Mouse (Mus musculus) CH12.LX (cell line): ENCODE results near the gene Trove2. TPM values are rescaled to one million over a fixed set of nuclear protein-coding genes. Genes with fewer than 3 reads are reported as not detected.

Source experiments
- DNase-seq: peaks from one replicate; pipeline ENCODE4 v3.0.0-alpha.2; 2013; ENCODE audit errors: extremely low read depth
- H3K27ac ChIP-seq: 2 replicates; pipeline ENCODE4 v1.5.1; 2012; ENCODE audit warnings: low read depth, mild to moderate bottlenecking, control low read depth, moderate library complexity; ENCODE audit not compliant: insufficient read depth
- H3K27me3 ChIP-seq: replicated peaks from 2 replicates; pipeline ENCODE3; 2012; ENCODE audit warnings: inconsistent platforms
- H3K36me3 ChIP-seq, 2 experiments: replicated peaks in 1 of 2; 2 replicates each; pipeline versions ENCODE3 to v1.6.1; 2012; ENCODE audit warnings: inconsistent platforms in 1 of 2, low read length in 1 of 2, mild to moderate bottlenecking in 1 of 2, mixed read lengths in 1 of 2, moderate library complexity in 1 of 2; ENCODE audit not compliant: control insufficient read depth in 1 of 2, insufficient read depth in 1 of 2
- H3K4me1 ChIP-seq, 2 experiments: 2 replicates each; pipeline ENCODE4 v1.6.1; 2012; ENCODE audit warnings: inconsistent platforms in 1 of 2, moderate library complexity in 1 of 2; ENCODE audit not compliant: insufficient read depth in 2 of 2, control insufficient read depth in 1 of 2
- H3K4me2 ChIP-seq: 2 replicates; pipeline ENCODE4 v1.6.1; 2012; ENCODE audit warnings: low read depth, mild to moderate bottlenecking, control low read depth; ENCODE audit not compliant: poor library complexity, insufficient read depth, severe bottlenecking
- H3K4me3 ChIP-seq, 3 experiments: fragments of 150-350 bp in 1 of 3; sonication (generic) in 1 of 3; replicated peaks in 1 of 3; 2 replicates each; pipeline versions ENCODE3 to v1.5.1; 2011 to 2012; ENCODE audit warnings: low read depth in 2 of 3, low read length in 2 of 3, mild to moderate bottlenecking in 2 of 3, moderate library complexity in 2 of 3, control low read depth in 1 of 3, improper control_type of control experiment in 1 of 3, inconsistent platforms in 1 of 3, mixed read lengths in 1 of 3; ENCODE audit not compliant: poor library complexity in 1 of 3
- H3K79me2 ChIP-seq: replicated peaks from 2 replicates; pipeline ENCODE4 v1.6.1; 2012; ENCODE audit warnings: mild to moderate bottlenecking, moderate library complexity; ENCODE audit not compliant: control insufficient read depth, poor library complexity, insufficient read depth, severe bottlenecking; ENCODE audit errors: extremely low read depth
- H3K9ac ChIP-seq: 2 replicates; pipeline ENCODE4 v1.6.1; 2012; ENCODE audit warnings: low read depth, mild to moderate bottlenecking, control low read depth, moderate library complexity; ENCODE audit not compliant: insufficient read depth
- H3K9me3 ChIP-seq: replicated peaks from 2 replicates; pipeline ENCODE3; 2012; ENCODE audit warnings: low read length, inconsistent platforms, mixed read lengths
- BHLHE40 ChIP-seq: IDR thresholded peaks from 2 replicates; pipeline ENCODE4 v1.6.1; 2011; ENCODE audit warnings: mild to moderate bottlenecking, low read depth, low read length, improper control_type of control experiment
- CHD1 ChIP-seq: IDR thresholded peaks from 2 replicates; pipeline ENCODE4 v1.6.1; 2012; ENCODE audit warnings: low read depth, low read length, improper control_type of control experiment, inconsistent platforms
- CHD2 ChIP-seq: IDR thresholded peaks from 2 replicates; pipeline ENCODE4 v1.6.1; 2011; ENCODE audit warnings: low read length, improper control_type of control experiment
- CTCF ChIP-seq, 2 experiments: IDR thresholded peaks in 1 of 2; conservative IDR thresholded peaks in 1 of 2; 2 replicates each; pipeline ENCODE4 v1.5.1; 2011 to 2012; ENCODE audit warnings: low read depth in 2 of 2, low read length in 2 of 2, improper control_type of control experiment in 1 of 2, inconsistent platforms in 1 of 2, mild to moderate bottlenecking in 1 of 2, moderate library complexity in 1 of 2
- ETS1 ChIP-seq: conservative IDR thresholded peaks from 2 replicates; pipeline ENCODE4 v1.6.1; 2012; ENCODE audit warnings: low read depth, mild to moderate bottlenecking, inconsistent platforms, low read length, improper control_type of control experiment, moderate library complexity
- GABPA ChIP-seq: IDR thresholded peaks from 2 replicates; pipeline ENCODE4 v1.6.1; 2012; ENCODE audit warnings: low read depth, low read length, improper control_type of control experiment, inconsistent platforms; ENCODE audit not compliant: insufficient replicate concordance
- JUN ChIP-seq: IDR thresholded peaks from 2 replicates; pipeline ENCODE4 v1.6.1; 2011; ENCODE audit warnings: low read depth, mild to moderate bottlenecking, low read length, improper control_type of control experiment, moderate library complexity; ENCODE audit not compliant: insufficient read depth
- KAT2A ChIP-seq: IDR thresholded peaks from 2 replicates; pipeline ENCODE4 v1.6.1; 2012; ENCODE audit warnings: low read length, improper control_type of control experiment, inconsistent platforms; ENCODE audit not compliant: insufficient replicate concordance
- MAFK ChIP-seq: IDR thresholded peaks from 2 replicates; pipeline ENCODE4 v1.6.1; 2011; ENCODE audit warnings: low read length, improper control_type of control experiment; ENCODE audit not compliant: insufficient replicate concordance
- MEF2A ChIP-seq: IDR thresholded peaks from 2 replicates; pipeline ENCODE4 v1.6.1; 2014; ENCODE audit warnings: low read depth, mild to moderate bottlenecking, inconsistent platforms, low read length, improper control_type of control experiment, borderline replicate concordance
- MXI1 ChIP-seq: IDR thresholded peaks from 2 replicates; pipeline ENCODE4 v1.6.1; 2011; ENCODE audit warnings: mild to moderate bottlenecking, low read depth, low read length, improper control_type of control experiment
- MYC ChIP-seq: IDR thresholded peaks from 2 replicates; pipeline ENCODE4 v1.6.1; 2011; ENCODE audit warnings: low read depth, mild to moderate bottlenecking, improper control_type of control experiment, low read length
- NELFE ChIP-seq: IDR thresholded peaks from 2 replicates; pipeline ENCODE4 v1.6.1; 2011; ENCODE audit warnings: low read depth, low read length, improper control_type of control experiment
- POLR2AphosphoS2 ChIP-seq: IDR thresholded peaks from 2 replicates; pipeline ENCODE4 v1.6.1; 2011; ENCODE audit warnings: low read depth, low read length, improper control_type of control experiment
- RAD21 ChIP-seq: IDR thresholded peaks from 2 replicates; pipeline ENCODE4 v1.6.1; 2011; ENCODE audit warnings: low read depth, mild to moderate bottlenecking, low read length, improper control_type of control experiment, moderate library complexity
- RCOR1 ChIP-seq: conservative IDR thresholded peaks from 2 replicates; pipeline ENCODE4 v1.6.1; 2012; ENCODE audit warnings: low read depth, mild to moderate bottlenecking, inconsistent platforms, low read length, improper control_type of control experiment
- SIN3A ChIP-seq: IDR thresholded peaks from 2 replicates; pipeline ENCODE4 v1.6.1; 2012; ENCODE audit warnings: low read length, improper control_type of control experiment, inconsistent platforms
- SMC3 ChIP-seq: IDR thresholded peaks from 2 replicates; pipeline ENCODE4 v1.6.1; 2011; ENCODE audit warnings: low read depth, low read length, improper control_type of control experiment
- TBP ChIP-seq: conservative IDR thresholded peaks from 2 replicates; pipeline ENCODE4 v1.6.1; 2011; ENCODE audit warnings: low read depth, low read length, improper control_type of control experiment
- UBTF ChIP-seq: IDR thresholded peaks from 2 replicates; pipeline ENCODE4 v1.6.1; 2012; ENCODE audit warnings: low read depth, mild to moderate bottlenecking, inconsistent platforms, low read length, improper control_type of control experiment, moderate library complexity
- ZNF384 ChIP-seq: IDR thresholded peaks from 2 replicates; pipeline ENCODE4 v1.6.1; 2012; ENCODE audit warnings: low read depth, low read length, improper control_type of control experiment, inconsistent platforms
- dilution Hi-C: fragments of 300-500 bp; cut with MboI; formaldehyde crosslinking; loops from 2 replicates; pipeline ENCODE4 v1.14.3; 2020; ENCODE audit warnings: low sequenced_read_pairs; ENCODE audit not compliant: extremely low pct_unique_long_range_greater_than_20kb, extremely low pct_ligation_motif_present
- in situ Hi-C: fragments of 300-500 bp; cut with MboI; formaldehyde crosslinking; loops from 3 replicates; pipeline ENCODE4 v1.14.3; 2019; ENCODE audit warnings: low sequenced_read_pairs, low pct_ligation_motif_present, low pct_unique_long_range_greater_than_20kb, mixed read lengths
- polyA plus RNA-seq: library from polyadenylated mRNA; unstranded; fragments of >175 nt; gene quantifications from 2 replicates; pipeline ENCODE4 v1.2.1, GENCODE M21; 2012; ENCODE audit warnings: low read depth; ENCODE audit not compliant: insufficient read length
- total RNA-seq, 2 experiments: library from RNA; depleted of rRNA; stranded (reverse); fragments of 300-350 nt in 1 of 2; fragments of >200 nt in 1 of 2; gene quantifications; 2 replicates each; pipeline ENCODE4 v1.2.3; 2012 to 2014

Trove2 gene
- total and polyA plus RNA-seq, 3 experiments, result 3.8 to 7.5 (median 6.6) TPM

- Histone ChIP-seq H3K9me3 (no peaks in the 10 kb centered on the region), H3K4me2 (no peak overlapping the region), H3K4me3 (no peak overlapping the region), H3K36me3 (peaks cover 22 to 28% of the 10 kb centered on the region in 2 experiments), H3K79me2 (no peaks in the 10 kb centered on the region; the same call in 1 of the 2 replicates), H3K9ac (no peak overlapping the region), H3K27me3 (no peaks in the 10 kb centered on the region), H3K27ac (no peak overlapping the region), H3K4me1 (peaks cover 0 to 15% of the 10 kb centered on the region in 2 experiments; a peak in 3 of 4 replicates)
- dilution Hi-C loops, result no loop called here
- no peak for DNase-seq
- TF ChIP-seq MAFK, result no peak
- TF ChIP-seq UBTF, result no peak
- TF ChIP-seq ZNF384, result no peak
- peak in 1 of 2 experiments; percentile 33; a peak in 2 of 4 replicates for TF ChIP-seq CTCF (conservative IDR thresholded peaks at IDR 0.05 in 1 of 2, IDR thresholded peaks at IDR 0.05 in 1 of 2; ENCODE audit: low read depth in 2 of 2, low read length in 2 of 2)
- no peak for TF ChIP-seq TBP
- peak; percentile 3; the same call in 1 of the 2 replicates for TF ChIP-seq RAD21
- TF ChIP-seq MXI1, result no peak
- in situ Hi-C loops, result no loop called here
Observed at GRCm38 (mm10) chr1:143764443-143764842, 12.4 kb downstream of the Trove2 start.

DNA sequence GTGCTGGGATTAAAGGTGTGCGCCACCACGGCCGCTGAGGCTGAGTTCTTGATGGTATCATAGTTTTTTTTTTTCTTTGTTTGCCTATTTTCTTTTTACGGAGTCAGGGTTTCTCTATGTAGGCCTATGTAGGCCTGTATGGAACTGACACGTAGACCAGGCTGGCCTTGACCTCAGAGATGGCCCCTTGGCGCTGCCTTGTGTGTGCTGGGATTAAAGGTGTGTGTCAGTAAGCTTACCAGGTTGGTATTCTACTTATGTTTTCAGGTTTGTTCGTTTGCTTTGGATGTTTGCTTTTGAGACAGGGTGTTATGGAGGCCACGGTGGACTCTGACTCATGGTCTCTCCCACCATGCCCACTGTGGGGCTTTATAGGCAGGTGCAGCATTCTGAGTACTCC lies 14.7 kb downstream of the Trove2 start:
- in situ Hi-C loops (no loop called here), dilution Hi-C loops (no loop called here)
- H3K4me1 ChIP-seq, result peaks cover 0 to 11% of the 10 kb centered on the region in 2 experiments; a peak in 3 of 4 replicates
- H3K4me3 ChIP-seq, result no peak overlapping the region
- H3K9me3 ChIP-seq, result no peaks in the 10 kb centered on the region
- H3K27me3 ChIP-seq, result no peaks in the 10 kb centered on the region
- H3K9ac ChIP-seq, result no peak overlapping the region
- H3K27ac ChIP-seq, result no peak overlapping the region
- no peak overlapping the region for H3K4me2 ChIP-seq
- H3K79me2 ChIP-seq, result no peaks in the 10 kb centered on the region
- DNase-seq, result no peak
- no peak for TF ChIP-seq CHD1
- no peak for TF ChIP-seq JUN
- TF ChIP-seq ETS1, result no peak
- TF ChIP-seq SIN3A, result no peak
- TF ChIP-seq UBTF, result no peak
- TF ChIP-seq BHLHE40, result no peak
- peaks cover 34 to 46% of the 10 kb centered on the region in 2 experiments for H3K36me3 ChIP-seq

GRCm38 (mm10) chr1:143745871-143746270 lies 31.0 kb downstream of the Trove2 start:
- Histone ChIP-seq H3K27ac (no peak overlapping the region), H3K4me1 (peaks cover 0 to under 1% of the 10 kb centered on the region in 2 experiments; a peak in 2 of 4 replicates), H3K4me3 (no peak overlapping the region), H3K79me2 (no peaks in the 10 kb centered on the region), H3K36me3 (peaks cover 20 to 61% of the 10 kb centered on the region in 2 experiments), H3K9ac (no peak overlapping the region), H3K9me3 (no peaks in the 10 kb centered on the region), H3K27me3 (no peaks in the 10 kb centered on the region), H3K4me2 (no peak overlapping the region)
- in situ Hi-C loops, result no loop called here
- DNase-seq, result no peak
- dilution Hi-C loops, result no loop called here
- TF ChIP-seq MAFK (no peak), JUN (no peak), POLR2AphosphoS2 (no peak), CHD2 (no peak), MYC (no peak), MEF2A (no peak), NELFE (no peak), BHLHE40 (no peak), SMC3 (no peak), GABPA (no peak), RCOR1 (no peak), KAT2A (no peak)
